Mouse (Mus musculus) MEL (cell line): ENCODE results near the gene Ddrgk1. TPM values are rescaled to one million over a fixed set of nuclear protein-coding genes. Genes with fewer than 3 reads are reported as not detected.

ENCODE experiments used
- DNase-seq: peaks from one replicate; pipeline ENCODE4 v3.0.0; 2011; ENCODE audit warnings: low read depth, low spot score
- H3K27ac ChIP-seq: 2 replicates; pipeline ENCODE4 v1.5.1; 2012; ENCODE audit warnings: low read depth, mild to moderate bottlenecking, control low read depth, low read length, moderate library complexity; ENCODE audit not compliant: control insufficient read depth
- H3K27me3 ChIP-seq, 2 experiments: fragments of 150-350 bp in 1 of 2; sonication (generic) in 1 of 2; 2 replicates each; pipeline ENCODE4 v1.6.1; 2012; ENCODE audit warnings: low read length in 2 of 2, mild to moderate bottlenecking in 2 of 2, improper control_type of control experiment in 1 of 2, moderate library complexity in 1 of 2; ENCODE audit not compliant: insufficient read depth in 2 of 2, control insufficient read depth in 1 of 2
- H3K36me3 ChIP-seq, 2 experiments: 2 replicates each; pipeline ENCODE4 v1.6.1; 2012 to 2014; ENCODE audit warnings: low read length in 2 of 2, improper control_type of control experiment in 1 of 2, inconsistent platforms in 1 of 2, mild to moderate bottlenecking in 1 of 2; ENCODE audit not compliant: insufficient read depth in 2 of 2, control insufficient read depth in 1 of 2
- H3K4me1 ChIP-seq, 2 experiments: fragments of 150-350 bp in 1 of 2; sonication (generic) in 1 of 2; 2 replicates each; pipeline ENCODE4 v1.6.1; 2012; ENCODE audit warnings: low read length in 2 of 2, improper control_type of control experiment in 1 of 2, mild to moderate bottlenecking in 1 of 2; ENCODE audit not compliant: insufficient read depth in 2 of 2, control insufficient read depth in 1 of 2
- H3K4me3 ChIP-seq, 2 experiments: fragments of 150-350 bp in 1 of 2; sonication (generic) in 1 of 2; 2 replicates each; pipeline ENCODE4 v1.5.1; 2012; ENCODE audit warnings: low read depth in 2 of 2, low read length in 2 of 2, mild to moderate bottlenecking in 2 of 2, moderate library complexity in 2 of 2, control low read depth in 1 of 2, improper control_type of control experiment in 1 of 2; ENCODE audit not compliant: control insufficient read depth in 1 of 2, insufficient read depth in 1 of 2
- H3K79me2 ChIP-seq: 2 replicates; pipeline ENCODE4 v1.6.1; 2012; ENCODE audit warnings: mild to moderate bottlenecking, low read length, moderate library complexity; ENCODE audit not compliant: control insufficient read depth, poor library complexity, insufficient read depth
- H3K9ac ChIP-seq: 2 replicates; pipeline ENCODE4 v1.6.1; 2012; ENCODE audit warnings: low read depth, mild to moderate bottlenecking, control low read depth, low read length, moderate library complexity; ENCODE audit not compliant: control insufficient read depth, poor library complexity, severe bottlenecking
- H3K9me3 ChIP-seq: fragments of 150-350 bp; sonication (generic); replicated peaks from 2 replicates; pipeline ENCODE4 v1.6.1; 2012; ENCODE audit warnings: mild to moderate bottlenecking, low read length, improper control_type of control experiment, moderate library complexity; ENCODE audit not compliant: insufficient read depth
- BHLHE40 ChIP-seq: IDR thresholded peaks from 2 replicates; pipeline ENCODE4 v1.6.1; 2012; ENCODE audit warnings: low read depth, mild to moderate bottlenecking, inconsistent platforms, low read length, improper control_type of control experiment, borderline replicate concordance
- CHD2 ChIP-seq: IDR thresholded peaks from 2 replicates; pipeline ENCODE4 v1.6.1; 2011; ENCODE audit warnings: low read length, improper control_type of control experiment
- CTCF ChIP-seq, 3 experiments: IDR thresholded peaks in 2 of 3; conservative IDR thresholded peaks in 1 of 3; 2 replicates each; pipeline ENCODE4 v1.5.1; 2011 to 2012; ENCODE audit warnings: low read length in 3 of 3, low read depth in 2 of 3, mild to moderate bottlenecking in 2 of 3, improper control_type of control experiment in 1 of 3, inconsistent platforms in 1 of 3, mixed read lengths in 1 of 3, moderate library complexity in 1 of 3; ENCODE audit not compliant: control insufficient read depth in 1 of 3, insufficient read depth in 1 of 3, poor library complexity in 1 of 3, severe bottlenecking in 1 of 3
- ELF1 ChIP-seq: IDR thresholded peaks from 2 replicates; pipeline ENCODE4 v1.6.1; 2014; ENCODE audit warnings: low read depth, mild to moderate bottlenecking, inconsistent platforms, low read length, improper control_type of control experiment, moderate library complexity
- ETS1 ChIP-seq: IDR thresholded peaks from 2 replicates; pipeline ENCODE4 v1.6.1; 2012; ENCODE audit warnings: low read depth, mild to moderate bottlenecking, inconsistent platforms, low read length, improper control_type of control experiment, moderate library complexity
- GATA1 ChIP-seq: IDR thresholded peaks from 2 replicates; pipeline ENCODE4 v1.6.1; 2011; ENCODE audit warnings: low read depth, low read length, improper control_type of control experiment
- HCFC1 ChIP-seq: IDR thresholded peaks from 2 replicates; pipeline ENCODE4 v1.6.1; 2012; ENCODE audit warnings: low read depth, mild to moderate bottlenecking, inconsistent platforms, low read length, improper control_type of control experiment, moderate library complexity
- KAT2A ChIP-seq: conservative IDR thresholded peaks from 2 replicates; pipeline ENCODE4 v1.6.1; 2012; ENCODE audit warnings: low read depth, low read length, improper control_type of control experiment, inconsistent platforms
- MAFK ChIP-seq: IDR thresholded peaks from 2 replicates; pipeline ENCODE4 v1.6.1; 2011; ENCODE audit warnings: low read depth, mild to moderate bottlenecking, low read length, improper control_type of control experiment, borderline replicate concordance
- MAX ChIP-seq: IDR thresholded peaks from 2 replicates; pipeline ENCODE4 v1.6.1; 2011; ENCODE audit warnings: low read length, improper control_type of control experiment
- MEF2A ChIP-seq: IDR thresholded peaks from 2 replicates; pipeline ENCODE4 v1.6.1; 2014; ENCODE audit warnings: low read depth, mild to moderate bottlenecking, inconsistent platforms, low read length, improper control_type of control experiment; ENCODE audit not compliant: poor library complexity, insufficient replicate concordance, severe bottlenecking; ENCODE audit errors: extremely low read depth
- MXI1 ChIP-seq: IDR thresholded peaks from 2 replicates; pipeline ENCODE4 v1.6.1; 2011; ENCODE audit warnings: mild to moderate bottlenecking, low read depth, low read length, improper control_type of control experiment
- MYB ChIP-seq: IDR thresholded peaks from 2 replicates; pipeline ENCODE4 v1.6.1; 2011; ENCODE audit warnings: mild to moderate bottlenecking, low read depth, low read length, improper control_type of control experiment
- NELFE ChIP-seq: IDR thresholded peaks from 2 replicates; pipeline ENCODE4 v1.6.1; 2011; ENCODE audit warnings: low read depth, low read length, improper control_type of control experiment
- POLR2A ChIP-seq, 2 experiments: IDR thresholded peaks; 2 replicates each; pipeline ENCODE4 v1.6.1; 2011 to 2012; ENCODE audit warnings: low read length in 2 of 2, mild to moderate bottlenecking in 2 of 2, control low read depth in 1 of 2, improper control_type of control experiment in 1 of 2, low read depth in 1 of 2, moderate library complexity in 1 of 2; ENCODE audit not compliant: control insufficient read depth in 1 of 2, insufficient read depth in 1 of 2, poor library complexity in 1 of 2
- RAD21 ChIP-seq: IDR thresholded peaks from 2 replicates; pipeline ENCODE4 v1.6.1; 2011; ENCODE audit warnings: mild to moderate bottlenecking, low read depth, low read length, improper control_type of control experiment
- SIN3A ChIP-seq: IDR thresholded peaks from 2 replicates; pipeline ENCODE4 v1.6.1; 2012; ENCODE audit warnings: low read length, improper control_type of control experiment, inconsistent platforms
- TAL1 ChIP-seq: IDR thresholded peaks from 2 replicates; pipeline ENCODE4 v1.6.1; 2012; ENCODE audit warnings: mild to moderate bottlenecking, inconsistent platforms, low read length, moderate library complexity, mixed read lengths
- TCF12 ChIP-seq: IDR thresholded peaks from 2 replicates; pipeline ENCODE4 v1.6.1; 2014; ENCODE audit warnings: low read depth, mild to moderate bottlenecking, inconsistent platforms, low read length, improper control_type of control experiment, moderate library complexity
- UBTF ChIP-seq: IDR thresholded peaks from 2 replicates; pipeline ENCODE4 v1.6.1; 2012; ENCODE audit warnings: low read depth, mild to moderate bottlenecking, inconsistent platforms, low read length, improper control_type of control experiment, moderate library complexity, borderline replicate concordance; ENCODE audit not compliant: insufficient read depth
- USF1 ChIP-seq: IDR thresholded peaks from 2 replicates; pipeline ENCODE4 v1.6.1; 2014; ENCODE audit warnings: low read depth, mild to moderate bottlenecking, inconsistent platforms, low read length, improper control_type of control experiment, moderate library complexity
- ZC3H11A ChIP-seq: IDR thresholded peaks from 2 replicates; pipeline ENCODE4 v1.6.1; 2012; ENCODE audit warnings: low read depth, mild to moderate bottlenecking, inconsistent platforms, low read length, improper control_type of control experiment
- polyA plus RNA-seq, 2 experiments: library from polyadenylated mRNA; stranded (reverse) in 1 of 2; unstranded in 1 of 2; fragments of >175 nt in 1 of 2; fragments of >200 nt in 1 of 2; gene quantifications; 2 replicates each; pipeline versions ENCODE4 v1.2.1 to v1.2.4; 2012; ENCODE audit warnings: low replicate concordance in 2 of 2, low read depth in 1 of 2; ENCODE audit not compliant: insufficient read length in 2 of 2, insufficient read depth in 1 of 2, missing spikeins in 1 of 2
- total RNA-seq: library from RNA; depleted of rRNA; stranded (reverse); fragments of 300-350 nt; gene quantifications from 2 replicates; pipeline ENCODE4 v1.2.3, GENCODE M21; 2012

The Ddrgk1 gene
- total and polyA plus RNA-seq, 3 experiments: 52.7 to 73.6 TPM; not detected in 1

- TF ChIP-seq MAX: no peak
- peak; percentile 82 for TF ChIP-seq MXI1
- TF ChIP-seq TCF12: peak; percentile 66
- peak; percentile 84 for TF ChIP-seq NELFE
These were observed 34.6 kb downstream of the Ddrgk1 start, which contains the start of the genes Fastkd5 and Ubox5 (continued) for GRCm38 (mm10) chr2:130629839-130630203.

DNA sequence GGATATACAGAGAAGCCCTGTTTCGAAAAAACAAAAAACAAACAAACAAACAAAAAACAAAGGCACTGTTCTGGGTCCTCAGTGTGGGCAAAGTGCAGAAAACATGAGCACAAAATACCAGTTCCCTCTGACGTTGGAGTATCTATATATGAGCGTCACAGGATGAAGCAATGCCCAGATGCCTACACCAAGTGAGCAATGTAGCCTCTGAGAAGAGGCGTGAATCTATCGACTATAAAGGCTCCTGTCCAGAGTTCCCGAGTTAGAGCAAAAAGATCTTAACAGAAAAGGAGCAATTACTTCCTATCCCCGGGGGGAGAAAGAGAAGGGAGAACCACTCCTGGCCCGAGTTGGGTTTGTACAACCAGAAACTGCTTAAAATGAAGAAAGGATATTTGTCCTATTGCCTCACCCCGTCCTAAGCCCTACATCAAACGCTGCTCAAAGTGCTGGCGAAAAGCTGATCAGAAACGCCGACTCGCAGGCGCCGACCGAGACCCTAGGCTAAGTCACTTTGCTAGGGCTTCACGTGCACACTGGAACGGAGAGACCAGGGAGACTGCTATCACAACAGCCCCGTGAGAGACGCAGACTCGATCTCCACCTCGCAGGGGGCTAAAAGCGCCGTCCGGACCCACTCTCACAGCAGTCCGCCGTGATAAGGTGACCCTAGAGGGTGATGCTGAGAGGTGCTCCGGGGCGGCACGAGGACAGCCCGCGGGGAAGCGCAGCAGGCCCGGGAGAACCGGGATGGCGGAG lies 35.2 kb downstream of the Ddrgk1 start:
- H3K4me1 ChIP-seq: peaks cover 0 to 13% of the 10 kb centered on the region in 2 experiments; a peak in 2 of 4 replicates
- H3K4me3 ChIP-seq: peak overlapping the region; percentile 92 to 99
- no peaks in the 10 kb centered on the region for H3K9me3 ChIP-seq
- H3K27ac ChIP-seq: peak overlapping the region; percentile 61
- H3K27me3 ChIP-seq: no peaks in the 10 kb centered on the region
- H3K79me2 ChIP-seq: peaks cover 34% of the 10 kb centered on the region
- no peak for DNase-seq
- TF ChIP-seq ELF1 (no peak), RAD21 (no peak), HCFC1 (no peak), SIN3A (no peak), CHD2 (no peak), UBTF (no peak), USF1 (no peak), MAX (peak; percentile 63), GATA1 (no peak), POLR2A (IDR thresholded peaks at IDR 0.05; ENCODE audit: control insufficient read depth in 1 of 2, insufficient read depth in 1 of 2, low read depth in 1 of 2, low read length in 2 of 2, poor library complexity in 1 of 2) (no peak), MAFK (no peak), CTCF (IDR thresholded peaks at IDR 0.05 in 2 of 3, conservative IDR thresholded peaks at IDR 0.05 in 1 of 3; ENCODE audit: control insufficient read depth in 1 of 3, insufficient read depth in 1 of 3, low read depth in 2 of 3, low read length in 3 of 3, poor library complexity in 1 of 3, severe bottlenecking in 1 of 3) (no peak), KAT2A (no peak), ZC3H11A (no peak), MXI1 (peak; percentile 75; the same call in 1 of the 2 replicates), ETS1 (no peak), TAL1 (no peak), MEF2A (no peak), MYB (no peak), BHLHE40 (0 out of 2 replicates have a peak, but pooled peaks have one; percentile 33)
- H3K36me3 ChIP-seq: peaks cover 13 to 18% of the 10 kb centered on the region in 2 experiments
- peak overlapping the region; percentile 94 for H3K9ac ChIP-seq
